Mouse (Mus musculus): ENCODE data around the gene Tdrd1.
"Not testable (repeated sequence)": the region's sequence is repeated elsewhere in the genome, so short reads cannot be mapped to it uniquely, and the experiment has no call there.

The Tdrd1 gene

DNA sequence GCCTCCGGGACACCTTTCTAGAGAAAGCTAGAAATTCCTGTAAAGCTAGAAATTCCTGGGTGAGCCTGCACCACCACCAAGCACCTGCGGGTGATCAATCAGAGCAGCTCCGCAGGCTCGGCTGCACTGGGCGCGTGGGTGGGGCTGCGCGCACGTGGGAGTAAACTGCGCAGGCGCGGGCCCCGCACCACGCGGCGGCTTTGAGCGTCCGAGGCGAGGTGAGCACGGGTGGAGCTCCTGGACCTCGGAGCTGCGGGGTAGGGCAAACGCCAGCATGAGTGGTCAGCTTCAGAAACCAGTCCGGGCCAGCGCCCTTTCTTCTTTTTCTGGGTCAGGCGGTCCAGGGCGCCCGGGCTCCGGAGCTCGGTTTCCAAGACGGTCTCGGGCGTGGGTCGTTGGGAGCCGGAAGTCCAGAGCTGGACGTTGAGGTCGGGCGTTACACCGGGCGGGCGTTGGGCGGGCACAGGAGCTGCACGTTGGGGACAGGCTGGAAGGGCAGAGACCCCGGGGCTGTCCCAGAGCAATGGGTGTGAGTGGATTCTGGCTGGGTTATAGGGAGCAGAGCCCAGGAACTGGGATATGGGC is at the start of gene Tdrd1:
Gene Tdrd1 (plus strand): TSS at position 163 of the 585 bp plus-strand sequence.
- DNase-seq (ENCODE audit: low read depth) = no peak

DNA sequence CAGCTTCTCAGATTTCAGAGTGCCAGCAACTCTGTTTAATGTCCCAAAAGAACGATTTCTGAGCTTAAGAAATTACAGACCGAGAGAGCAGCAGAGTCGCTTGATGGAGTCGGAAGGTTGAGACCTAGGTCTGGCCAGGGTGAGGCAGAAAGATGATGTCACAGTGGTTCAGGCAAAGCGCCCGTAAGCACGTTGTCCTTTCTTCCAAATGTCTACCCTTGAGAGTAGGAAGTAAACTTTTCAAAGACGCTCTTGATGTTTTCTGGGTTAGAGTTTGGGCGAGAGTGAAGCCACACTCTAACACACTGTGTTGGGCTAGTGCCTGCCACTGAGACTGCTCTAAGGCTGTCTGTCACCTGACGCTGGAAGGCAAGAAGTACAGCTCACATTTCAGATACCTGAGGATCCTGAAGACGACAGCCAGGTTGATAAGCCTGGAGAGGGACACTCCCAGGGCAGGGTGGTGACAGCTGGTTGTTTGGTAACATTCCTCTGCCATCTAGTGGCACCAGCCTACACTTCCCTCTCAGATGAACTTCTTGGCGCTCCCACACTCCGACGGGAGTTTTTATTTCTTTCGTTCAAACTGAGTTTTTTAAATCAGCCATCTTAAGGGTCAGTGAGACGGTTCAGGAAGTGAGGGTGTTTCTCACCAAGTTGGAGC is 49.2 kb upstream of the Tdrd1 start:
- peak; percentile 64 for DNase-seq (ENCODE audit: low read depth)

DNA sequence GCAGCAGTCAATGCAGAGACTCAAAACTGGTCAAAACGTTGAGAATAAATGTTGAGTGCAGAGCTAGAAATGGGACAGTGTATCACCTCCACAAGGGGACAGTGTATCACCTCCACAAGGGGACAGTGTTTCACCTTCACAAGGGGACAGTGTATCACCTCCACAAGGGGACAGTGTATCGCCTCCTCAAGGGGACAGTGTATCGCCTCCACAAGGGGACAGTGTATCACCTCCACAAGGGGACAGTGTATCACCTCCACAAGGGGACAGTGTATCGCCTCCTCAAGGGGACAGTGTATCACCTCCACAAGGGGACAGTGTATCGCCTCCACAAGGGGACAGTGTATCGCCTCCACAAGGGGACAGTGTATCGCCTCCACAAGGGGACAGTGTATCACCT is 47.5 kb upstream of the Tdrd1 start:
- not testable (repeated sequence) for DNase-seq (ENCODE audit: low read depth)

DNA sequence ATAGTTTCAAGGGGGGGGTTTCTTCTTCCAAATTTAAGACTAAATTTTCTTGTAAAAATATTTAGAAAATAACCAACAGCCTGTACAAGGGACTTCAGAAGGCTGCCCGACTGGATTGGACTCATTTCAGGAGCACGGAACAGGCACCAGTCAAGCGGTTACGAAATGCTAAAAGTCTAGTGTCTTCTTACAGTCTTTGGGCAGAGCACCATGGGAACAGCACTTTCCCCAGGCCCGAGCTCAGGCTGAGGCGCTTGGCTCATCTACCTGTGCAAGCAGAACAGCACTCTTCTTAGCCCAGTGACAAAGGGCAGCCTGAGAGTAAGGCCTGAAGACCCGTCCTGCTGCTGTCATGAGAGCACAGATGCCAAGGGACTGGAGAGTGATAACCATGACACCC is 38.1 kb upstream of the Tdrd1 start:
- DNase-seq (ENCODE audit: low read depth) = no peak

DNA sequence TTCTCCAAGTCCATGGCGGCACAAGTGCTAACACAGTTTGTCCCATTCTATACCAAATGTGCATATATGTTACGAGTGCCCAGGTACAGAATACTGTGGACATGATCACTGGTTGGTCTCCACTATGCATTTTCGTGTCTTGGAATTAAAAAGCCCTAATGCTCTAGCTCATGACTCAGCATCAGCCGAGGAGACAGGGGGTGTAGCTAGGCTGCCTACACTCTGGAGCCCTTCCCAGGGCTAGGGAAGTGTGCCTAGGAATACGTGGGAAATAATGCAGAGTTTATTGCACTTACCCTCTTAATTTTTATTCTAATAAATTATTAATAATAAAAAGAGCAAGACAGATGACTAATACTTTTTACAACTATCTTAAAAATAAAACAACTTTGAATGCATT is 37.1 kb upstream of the Tdrd1 start:
- no peak for DNase-seq (ENCODE audit: low read depth)

DNA sequence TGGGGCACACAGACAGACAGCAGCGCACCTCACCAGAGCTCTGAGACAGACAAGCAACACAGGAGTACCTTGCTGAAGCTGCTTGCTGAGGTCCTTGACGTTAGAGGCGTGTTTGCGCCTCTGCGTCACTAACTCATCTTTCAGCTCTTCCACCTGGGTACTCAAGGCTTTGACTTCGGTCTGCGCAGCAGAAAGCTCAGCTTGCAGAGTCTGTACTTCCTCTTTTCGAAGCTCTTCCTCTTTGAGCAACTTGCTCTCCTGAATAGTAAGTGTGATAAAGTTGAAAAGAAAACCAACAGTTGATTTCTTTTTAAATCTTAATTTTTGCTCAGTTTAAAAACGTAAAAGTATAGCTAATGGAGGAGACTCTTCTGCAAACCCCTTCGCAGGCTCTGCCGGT is 28.6 kb upstream of the Tdrd1 start:
- DNase-seq (ENCODE audit: low read depth) = no peak

DNA sequence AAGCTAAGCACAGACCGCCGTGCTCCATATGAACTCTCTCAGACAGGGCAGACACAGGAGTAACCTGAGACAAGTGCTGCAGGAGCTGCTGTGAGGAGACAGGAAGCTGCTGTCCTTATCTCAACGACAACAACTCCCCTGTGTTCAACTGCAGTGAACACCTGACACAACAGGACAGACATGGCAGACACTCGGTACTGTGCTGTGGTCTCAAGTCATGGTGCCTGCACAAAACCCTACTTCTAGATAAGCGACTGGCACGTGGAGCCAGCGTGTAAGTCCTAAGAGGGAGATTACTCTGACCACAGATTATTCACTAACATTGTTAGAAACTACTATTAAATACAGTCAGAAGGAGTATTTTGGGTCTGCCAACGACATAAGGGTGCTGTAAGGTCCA is 25.8 kb upstream of the Tdrd1 start:
- DNase-seq (ENCODE audit: low read depth) = no peak

DNA sequence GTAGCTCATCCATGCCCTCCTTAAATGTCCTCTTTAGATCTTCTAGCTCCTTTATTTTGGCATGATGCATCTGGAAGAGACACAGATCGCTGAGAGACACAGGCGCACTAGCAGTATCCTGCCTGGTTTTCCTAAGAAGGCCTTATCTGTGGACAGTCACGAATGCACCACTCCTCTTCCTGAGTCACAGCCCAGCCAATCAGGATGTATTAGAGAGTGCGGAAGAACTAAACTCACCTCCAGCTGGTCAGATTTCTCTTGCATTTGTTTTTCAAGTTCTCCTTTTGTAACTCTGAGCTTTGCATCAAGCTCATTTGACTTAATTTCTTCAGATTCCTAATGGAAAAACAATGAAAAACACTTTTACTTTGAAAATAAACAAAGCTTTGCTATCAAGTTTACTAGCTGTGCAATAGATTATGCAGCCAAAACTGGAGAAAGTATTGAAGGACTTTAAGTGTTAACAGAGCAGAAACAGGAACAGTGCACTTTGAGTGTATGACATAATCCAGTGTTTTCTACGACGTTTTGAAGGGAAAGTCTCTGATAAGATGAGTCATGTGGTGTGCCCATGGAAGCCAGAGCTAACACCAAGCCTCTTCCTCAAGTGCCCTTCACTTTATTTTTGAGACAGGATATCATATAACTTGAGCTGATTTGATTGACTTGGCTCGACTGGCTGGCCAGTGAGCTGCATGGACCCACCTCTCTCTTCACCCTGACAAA is 24.9 kb upstream of the Tdrd1 start:
- DNase-seq (ENCODE audit: low read depth) = no peak

DNA sequence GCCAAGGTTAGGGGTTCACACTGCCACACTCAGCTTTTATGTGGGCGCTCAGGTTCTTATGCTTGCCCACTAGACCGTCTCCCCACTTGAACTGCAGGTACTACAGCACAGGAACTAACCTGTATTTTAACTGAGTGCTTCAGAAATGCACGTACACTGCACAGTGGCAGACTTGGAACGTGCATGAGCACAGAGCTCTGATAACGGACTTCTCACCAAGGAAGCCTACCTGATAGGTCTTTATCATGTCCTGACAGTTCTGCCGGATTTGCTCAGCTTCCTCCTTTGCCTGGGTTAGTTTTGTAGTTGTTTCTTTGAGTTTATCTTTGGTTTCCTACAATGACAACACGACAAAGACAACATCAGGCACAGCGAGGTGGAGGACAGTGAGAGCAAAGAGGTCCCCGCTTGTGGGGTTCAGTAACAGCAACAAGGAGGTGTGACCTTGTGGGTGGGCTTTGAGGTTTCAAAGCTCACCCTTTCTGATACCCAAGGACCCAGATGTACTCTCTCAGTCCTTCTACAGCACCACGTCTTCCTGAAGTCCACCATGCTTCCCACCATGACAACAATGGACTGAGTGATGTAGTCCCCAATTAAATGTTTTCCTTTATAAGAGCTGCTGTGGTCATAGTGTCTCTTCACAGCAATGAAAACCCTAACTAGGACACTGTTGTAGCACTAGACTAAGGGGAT is 24.2 kb upstream of the Tdrd1 start:
- no peak for DNase-seq (ENCODE audit: low read depth)

DNA sequence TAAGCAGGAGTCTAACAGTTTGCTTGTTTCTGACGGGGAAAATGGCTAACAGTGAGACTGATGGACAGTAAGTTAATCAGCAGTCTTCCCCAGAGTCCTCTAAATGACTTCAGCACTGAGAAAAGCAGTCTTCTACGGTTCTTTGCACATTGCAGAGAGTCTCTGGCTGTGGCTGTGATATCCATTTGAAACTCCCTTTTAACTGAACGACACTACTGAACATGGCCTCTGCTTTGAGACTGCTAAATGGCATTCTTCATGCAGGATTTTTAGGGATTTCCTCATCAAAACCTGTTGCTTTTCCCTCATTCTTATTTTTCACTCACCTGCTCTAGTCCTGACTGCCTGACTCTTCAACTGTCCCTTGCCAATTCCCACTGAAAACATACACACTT is 23.7 kb upstream of the Tdrd1 start:
- DNase-seq (ENCODE audit: low read depth) = no peak

DNA sequence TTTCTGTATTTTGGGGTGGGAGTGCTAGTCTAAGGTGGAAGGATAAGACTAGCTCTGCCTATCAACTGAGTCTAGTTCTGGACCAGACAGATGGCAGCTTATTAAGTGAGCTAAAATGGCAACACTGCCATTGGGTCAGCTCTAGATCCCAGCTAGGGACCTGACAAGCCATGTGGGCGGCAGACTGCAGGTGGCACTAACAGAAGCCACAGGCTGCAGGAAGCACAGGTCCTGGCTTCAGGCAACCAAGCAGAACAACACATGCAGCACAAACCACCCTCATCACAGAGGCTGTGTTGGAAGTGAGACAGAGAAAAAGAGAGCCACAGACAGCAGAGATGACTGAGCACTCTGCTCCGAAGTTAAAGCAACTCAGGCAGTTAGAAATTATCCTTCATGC is 20.6 kb upstream of the Tdrd1 start:
- no peak for DNase-seq (ENCODE audit: low read depth)

DNA sequence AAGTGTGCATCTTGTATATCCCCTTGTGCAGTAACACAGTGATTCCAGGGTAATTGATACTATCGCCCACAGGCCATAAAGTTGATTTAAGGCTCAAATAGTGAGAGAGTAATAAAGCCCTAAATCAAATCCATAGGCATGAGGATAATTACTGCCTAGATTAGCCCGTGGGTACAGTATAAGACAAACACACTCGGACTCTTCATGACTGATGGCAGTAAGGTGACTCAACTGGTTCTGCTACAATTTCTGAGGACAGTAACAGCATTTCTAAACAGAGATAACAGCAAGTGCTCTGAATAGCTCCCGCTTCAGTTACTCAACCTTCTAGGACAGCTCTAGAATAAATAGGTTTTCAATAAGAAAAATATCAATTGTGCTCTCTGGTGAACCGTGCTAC is 18.9 kb upstream of the Tdrd1 start:
- DNase-seq (ENCODE audit: low read depth) = no peak

DNA sequence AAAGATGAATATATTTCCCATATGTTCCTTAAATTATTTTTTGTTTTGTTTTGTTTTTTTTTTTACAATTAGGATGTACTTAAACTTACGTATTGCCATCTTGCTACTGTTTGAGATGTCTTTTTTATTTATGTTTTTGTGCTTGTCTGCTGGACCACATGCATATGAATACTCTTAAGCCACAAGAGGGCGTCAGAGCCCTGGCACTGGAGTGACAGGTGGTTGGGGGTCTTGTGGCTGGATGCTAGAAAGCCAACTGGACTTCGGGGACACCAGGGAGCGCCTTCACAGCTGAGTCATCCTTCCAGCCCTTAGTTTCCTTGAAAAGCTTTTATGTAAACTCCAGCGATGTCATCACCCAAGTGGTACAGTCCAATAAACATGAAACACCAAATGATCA is 17.2 kb upstream of the Tdrd1 start:
- peak; percentile 39 for DNase-seq (ENCODE audit: low read depth)

DNA sequence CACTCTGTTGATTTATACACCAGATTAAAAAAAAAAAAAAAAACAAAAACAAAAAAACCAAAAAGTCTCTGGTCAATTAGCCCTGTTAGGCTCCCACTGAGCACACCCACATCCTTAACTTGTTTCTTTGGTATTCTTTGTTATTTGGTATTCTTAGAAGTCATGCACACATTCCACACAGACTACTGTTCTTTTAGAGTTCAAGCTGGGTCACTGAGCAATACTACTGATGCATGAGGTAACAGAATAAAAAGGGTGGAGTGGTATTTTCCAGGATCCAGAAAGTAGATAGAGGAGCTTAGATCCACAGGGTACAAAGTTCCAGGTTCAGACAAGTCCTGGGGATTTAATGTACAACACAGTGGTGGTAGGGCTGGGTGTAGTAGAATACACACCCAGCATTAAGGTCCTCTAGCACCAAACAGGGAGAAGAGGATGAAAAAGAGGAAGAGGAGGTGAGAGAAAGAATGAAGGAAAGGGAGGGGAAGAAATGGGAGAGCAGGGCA is 15.3 kb upstream of the Tdrd1 start:
- peak; percentile 28 for DNase-seq (ENCODE audit: low read depth)

DNA sequence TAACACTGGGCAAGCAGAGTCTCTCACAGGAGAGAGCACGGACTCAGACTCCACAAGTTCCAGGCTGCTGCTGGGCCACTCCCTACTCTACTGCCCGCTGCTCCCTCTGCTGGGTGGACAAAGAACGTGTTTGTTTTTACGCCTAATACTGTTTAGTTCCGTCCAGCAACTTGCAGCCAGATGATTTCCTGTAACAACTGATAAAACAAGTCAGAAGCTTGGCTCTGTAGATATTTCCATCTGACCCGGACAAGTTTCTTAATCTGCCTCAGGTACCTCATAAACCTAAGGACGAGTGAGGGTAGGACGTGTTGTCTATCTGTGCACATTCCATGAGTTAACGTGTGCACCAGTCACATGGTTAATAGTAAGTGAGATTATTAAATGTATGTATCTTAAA is 14.4 kb upstream of the Tdrd1 start:
- peak; percentile 75 for DNase-seq (ENCODE audit: low read depth)

DNA sequence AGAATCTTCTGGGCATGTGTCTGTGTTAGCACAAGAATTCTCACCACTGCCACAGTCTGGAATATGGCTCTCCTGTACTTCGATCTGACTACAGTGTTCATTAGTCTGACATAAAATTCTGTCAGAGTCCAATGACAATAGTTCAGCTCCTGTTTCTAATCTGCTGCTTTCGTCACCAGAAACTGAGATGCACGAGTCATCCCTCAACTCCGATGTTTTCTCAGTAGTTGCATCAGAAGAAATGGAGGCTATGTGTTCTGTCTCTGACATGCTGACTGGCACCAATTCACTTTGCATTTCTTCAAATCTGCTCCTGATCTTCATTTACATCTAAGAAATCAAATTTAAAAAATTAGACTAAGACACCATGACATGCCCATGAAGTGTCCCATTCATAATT is 12.6 kb upstream of the Tdrd1 start:
- peak; percentile 73 for DNase-seq (ENCODE audit: low read depth)

DNA sequence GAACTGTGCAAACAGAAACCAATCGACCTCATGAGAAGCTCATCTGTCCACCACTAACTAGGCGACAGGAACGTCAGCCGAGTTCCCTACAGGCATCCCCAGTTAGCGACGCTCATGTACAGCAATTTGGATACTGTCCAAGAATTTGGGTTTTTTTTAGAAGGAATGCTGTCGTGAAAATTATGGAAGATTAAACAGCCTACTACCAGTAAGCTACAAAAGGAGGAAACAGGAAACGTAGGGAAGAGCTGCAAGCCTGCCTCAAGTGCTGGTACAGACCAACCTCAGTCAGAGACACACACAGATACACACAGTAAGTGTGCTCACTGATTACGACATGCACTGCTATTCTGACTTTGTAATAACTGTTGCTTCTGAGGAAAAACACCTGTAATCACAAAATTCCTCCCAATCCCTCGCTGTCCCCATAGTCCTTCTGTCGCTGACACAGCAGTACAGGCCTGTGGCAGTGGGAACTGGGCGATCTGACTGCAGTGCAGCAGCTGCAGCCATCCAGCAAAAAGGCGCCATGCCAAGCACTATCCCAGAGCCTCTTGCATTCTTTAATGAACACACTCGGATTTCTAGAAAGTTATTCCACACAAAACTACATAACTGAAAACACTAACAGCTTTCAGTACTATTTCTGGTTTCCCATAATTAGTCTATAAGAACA is 8.0 kb upstream of the Tdrd1 start:
- DNase-seq (ENCODE audit: low read depth) = peak; percentile 40

DNA sequence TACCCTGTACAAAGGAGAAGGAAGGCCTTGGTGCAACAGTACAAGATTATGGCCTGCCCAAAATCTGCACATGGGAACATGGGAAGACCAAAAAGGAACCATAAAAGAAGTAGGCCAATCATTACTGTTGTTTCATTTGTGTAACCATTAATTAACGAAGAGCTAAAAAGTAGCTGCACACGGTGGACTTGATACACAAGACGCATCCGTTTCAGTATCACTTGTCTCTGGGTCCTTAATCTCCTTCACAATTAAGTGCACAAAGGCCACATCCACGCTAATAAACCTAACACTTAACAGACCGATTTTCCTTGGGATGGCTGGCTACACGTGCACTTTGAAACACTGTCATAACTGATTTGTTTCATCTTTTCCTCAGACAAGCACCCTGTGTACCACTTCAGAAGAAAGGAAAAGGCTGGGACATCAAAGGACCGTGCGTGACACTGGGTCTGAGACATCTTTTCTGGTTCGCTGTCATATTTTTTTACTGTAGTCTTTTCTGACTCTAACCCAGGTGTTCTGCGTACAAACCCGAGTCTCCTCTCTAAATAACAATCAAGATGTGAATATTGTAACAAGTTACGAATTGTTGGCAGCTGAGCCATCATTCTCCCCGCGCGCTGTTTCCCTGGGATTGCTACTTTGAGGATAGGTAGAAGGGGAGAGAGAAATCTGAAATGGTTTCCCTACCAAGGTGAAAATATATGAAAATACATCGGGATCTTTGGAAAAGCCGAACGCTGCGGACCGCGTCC is 4.8 kb upstream of the Tdrd1 start:
- DNase-seq (ENCODE audit: low read depth) = peak; percentile 16

DNA sequence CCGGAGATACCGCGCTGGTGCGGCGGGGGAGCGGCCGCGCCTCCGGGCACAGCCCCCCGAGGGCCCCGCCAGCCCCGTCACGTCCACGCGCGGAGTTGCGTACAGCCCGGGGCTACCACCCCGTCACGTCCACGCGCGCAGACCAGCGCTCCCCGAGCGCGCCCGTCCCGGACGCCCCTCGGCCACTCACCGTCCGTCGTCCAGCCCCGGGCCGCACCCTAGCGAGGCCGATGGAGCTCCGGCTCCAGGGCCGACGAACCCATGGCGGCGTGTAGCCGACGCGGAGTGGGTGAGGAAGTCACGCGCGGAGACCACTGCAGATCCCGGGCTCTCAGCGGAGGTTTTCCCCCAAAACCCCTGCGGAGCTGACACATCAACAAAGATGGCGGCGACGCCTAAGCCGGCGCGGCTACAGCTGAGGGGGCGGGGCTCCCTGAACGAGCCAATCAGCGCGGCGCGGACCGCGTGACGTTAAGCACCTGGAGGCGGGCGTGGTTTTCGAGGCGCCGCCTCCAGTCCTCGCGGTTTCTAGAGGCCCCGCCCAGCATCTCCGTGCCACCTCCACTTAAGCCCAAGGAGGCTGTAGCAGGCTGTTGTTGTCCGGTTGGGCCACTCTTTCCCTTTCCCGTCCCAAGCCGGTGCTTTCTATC is 4.1 kb upstream of the Tdrd1 start, which contains the start of gene Ccdc186:
Gene Ccdc186 (minus strand): TSS at position 393 of the 650 bp plus-strand sequence.
- peak; percentile 100 for DNase-seq (ENCODE audit: low read depth)

DNA sequence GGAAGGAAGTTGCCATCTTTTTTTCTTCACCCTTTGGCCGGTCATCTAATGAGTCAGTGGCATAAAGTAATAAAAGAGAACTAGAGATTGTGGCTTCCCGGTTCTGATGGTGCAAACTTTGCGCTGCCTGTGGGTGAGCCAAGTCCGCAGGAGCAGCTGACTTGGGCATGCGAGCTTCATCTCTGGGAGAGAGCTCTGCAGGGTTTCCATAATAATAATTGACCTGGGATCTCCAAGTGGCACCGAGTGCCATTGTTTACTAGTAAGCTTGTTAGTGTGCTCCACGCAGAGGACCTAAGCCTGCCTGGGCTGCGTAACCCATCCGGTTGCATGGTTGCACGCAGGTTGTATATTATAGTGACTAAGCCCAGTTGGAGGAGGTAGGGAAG is 3.6 kb upstream of the Tdrd1 start:
- DNase-seq (ENCODE audit: low read depth) = no peak

DNA sequence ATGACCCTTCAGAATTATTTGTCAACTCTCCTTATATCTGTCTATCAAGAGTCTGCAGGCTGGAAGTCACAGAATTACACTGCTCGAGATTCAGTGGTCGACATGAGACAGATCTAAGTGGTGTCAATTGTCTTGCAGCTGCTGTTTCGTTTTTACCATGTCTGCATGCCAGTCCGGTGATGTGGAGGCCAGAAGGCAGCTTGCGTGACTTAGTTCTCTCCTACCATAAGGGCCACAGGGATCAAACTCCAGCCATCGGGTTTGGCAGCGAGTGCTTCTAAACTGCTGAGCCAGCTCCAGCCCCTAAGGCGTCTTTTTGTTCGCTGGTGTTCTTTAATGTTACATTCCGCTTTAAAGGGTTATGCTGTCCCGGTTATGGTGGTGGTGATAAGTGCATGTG is 2.3 kb downstream of the Tdrd1 start:
- DNase-seq (ENCODE audit: low read depth) = no peak
